Mouse (Mus musculus) neutrophil, adult 5-6 weeks (primary cell): ENCODE results near the gene Zmynd8. TPM values are rescaled to one million over a fixed set of nuclear protein-coding genes. Genes with fewer than 3 reads are reported as not detected.

Source experiments
- ATAC-seq: fragments of 151-379, 151-347 bp; 2 replicates; pipeline ENCODE4 v1.8.0; 2017; ENCODE audit warnings: mild to moderate bottlenecking, moderate TSS enrichment; ENCODE audit not compliant: insufficient number of reproducible peaks, poor library complexity, low FRiP score, severe bottlenecking; ENCODE audit errors: extremely low read depth
- total RNA-seq: library from RNA; stranded (forward); fragments of 200-1000 nt; gene quantifications from 2 replicates; pipeline ENCODE4 v1.2.3, GENCODE M21; 2017

Gene Zmynd8
- total RNA-seq = 56.9 and 60.5 TPM in 2 replicates

- no peak for ATAC-seq
Measured at GRCm38 (mm10) chr2:165898202-165899194, at the start of gene Zmynd8. Gene Zmynd8 (minus strand): TSS chr2:165899016.

- peak; percentile 55; the same call in 1 of the 2 replicates for ATAC-seq
Measured at GRCm38 (mm10) chr2:165948007-165948406, 49.2 kb upstream of the Zmynd8 start.

GRCm38 (mm10) chr2:165946046-165946564, 47.3 kb upstream of the Zmynd8 start:
- peak; percentile 66 for ATAC-seq

- no peak for ATAC-seq
Measured at GRCm38 (mm10) chr2:165944576-165945351, 45.9 kb upstream of the Zmynd8 start.

GRCm38 (mm10) chr2:165943113-165943512, 44.3 kb upstream of the Zmynd8 start:
- no peak for ATAC-seq

- no peak for ATAC-seq
Measured at GRCm38 (mm10) chr2:165936106-165936505, 37.3 kb upstream of the Zmynd8 start.

- no peak for ATAC-seq
Measured at GRCm38 (mm10) chr2:165927705-165928104, 28.9 kb upstream of the Zmynd8 start.

- peak; percentile 15; the same call in 1 of the 2 replicates for ATAC-seq
Measured at GRCm38 (mm10) chr2:165926191-165926590, 27.4 kb upstream of the Zmynd8 start.

- no peak for ATAC-seq
Measured at GRCm38 (mm10) chr2:165925144-165925543, 26.3 kb upstream of the Zmynd8 start.

GRCm38 (mm10) chr2:165924695-165925094, 25.9 kb upstream of the Zmynd8 start:
- no peak for ATAC-seq

GRCm38 (mm10) chr2:165923715-165924114, 24.9 kb upstream of the Zmynd8 start:
- no peak for ATAC-seq

GRCm38 (mm10) chr2:165922994-165923393, 24.2 kb upstream of the Zmynd8 start:
- ATAC-seq = no peak

GRCm38 (mm10) chr2:165922047-165922728, 23.4 kb upstream of the Zmynd8 start:
- peak; percentile 92 for ATAC-seq

- peak; percentile 87 for ATAC-seq
Measured at GRCm38 (mm10) chr2:165914298-165914697, 15.5 kb upstream of the Zmynd8 start.

GRCm38 (mm10) chr2:165913073-165913472, 14.3 kb upstream of the Zmynd8 start:
- no peak for ATAC-seq

- no peak for ATAC-seq
Measured at GRCm38 (mm10) chr2:165909731-165910130, 10.9 kb upstream of the Zmynd8 start.

- no peak for ATAC-seq
Measured at GRCm38 (mm10) chr2:165907199-165907598, 8.4 kb upstream of the Zmynd8 start.

- ATAC-seq = no peak
Measured at GRCm38 (mm10) chr2:165906332-165906945, 7.6 kb upstream of the Zmynd8 start.

GRCm38 (mm10) chr2:165901127-165901384, 2.2 kb upstream of the Zmynd8 start:
- no peak for ATAC-seq
